Mouse (Mus musculus): Measurements from ENCODE around the gene Spdye4b.
"Not testable (repeated sequence)": the region's sequence is repeated elsewhere in the genome, so short reads cannot be mapped to it uniquely, and the experiment has no call there.

Spdye4b gene

DNA sequence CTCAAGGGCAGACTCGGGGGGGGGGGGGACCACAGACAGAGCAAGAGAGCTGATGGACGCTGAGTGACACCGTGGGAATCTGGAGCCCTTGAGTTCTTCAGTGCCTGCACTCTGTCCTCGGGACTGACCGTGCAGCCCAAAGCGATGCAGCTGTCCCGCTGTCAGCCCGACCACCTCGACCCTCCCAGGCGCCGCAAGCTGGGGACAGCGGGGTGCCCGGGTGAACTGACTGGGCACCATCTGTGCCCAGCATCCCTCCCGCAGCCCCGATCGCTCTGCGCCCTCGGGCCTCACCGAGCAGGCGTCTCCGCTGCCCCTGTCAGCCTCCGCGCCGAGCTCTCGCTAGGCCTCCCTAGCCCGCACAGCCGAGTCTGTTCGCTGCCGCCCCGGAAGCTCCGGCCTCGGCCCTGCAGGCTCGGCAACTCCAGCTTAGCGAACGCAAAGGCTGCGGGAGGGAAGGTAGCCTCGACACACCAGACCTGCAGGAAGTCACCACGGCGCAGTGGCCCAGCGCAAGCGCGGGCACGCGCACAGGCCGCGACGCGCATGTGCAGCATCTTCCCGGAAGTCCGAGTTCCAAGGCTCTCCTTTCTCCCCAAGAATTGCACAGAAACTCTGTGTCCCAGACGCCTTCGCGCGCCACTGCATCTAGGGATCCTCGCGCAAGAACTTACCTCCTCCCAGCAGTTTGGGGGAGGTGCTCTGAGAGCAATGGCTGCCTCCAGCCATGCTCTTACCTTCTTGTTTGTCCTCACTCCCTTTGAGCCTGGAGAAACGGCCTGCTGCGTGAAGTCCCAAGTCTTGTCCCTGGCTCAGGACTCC lies at the start of gene Spdye4b, which contains the start of gene Rbak:
Spdye4b (plus strand) TSS at position 763 of the 822 bp plus-strand sequence.
Rbak (minus strand) TSS at position 521 of the 822 bp plus-strand sequence.
- DNase-seq (ENCODE audit: low spot score): peak; percentile 69

DNA sequence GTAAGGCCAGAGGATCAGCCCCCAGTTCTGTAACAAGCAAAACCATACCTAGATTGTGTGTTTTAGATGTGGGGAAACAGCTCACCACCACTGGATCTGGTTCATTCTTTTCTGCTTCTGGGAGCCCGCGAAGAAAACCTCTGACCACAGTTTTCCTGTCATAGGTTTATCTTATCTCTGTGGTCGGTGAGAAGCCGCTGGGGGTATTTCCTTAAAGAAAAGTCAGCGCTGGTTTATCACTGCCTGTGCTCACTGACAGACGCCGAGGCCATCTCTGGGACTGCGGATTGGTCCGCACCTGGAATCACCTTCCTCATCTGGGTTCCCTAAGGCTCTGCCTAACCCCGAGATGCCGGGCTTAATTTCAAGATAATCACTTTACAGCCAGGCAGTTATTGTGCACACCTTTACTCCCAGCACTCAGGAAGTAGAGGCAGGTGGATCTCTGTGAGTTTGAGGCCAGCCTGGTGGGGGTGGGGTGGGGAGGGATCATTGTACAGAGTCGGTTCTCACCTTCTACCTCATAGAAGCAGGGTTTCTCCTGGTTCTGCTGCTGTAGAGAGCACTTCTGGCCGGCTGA lies 47.8 kb upstream of the Spdye4b start:
- DNase-seq (ENCODE audit: low spot score): no peak

DNA sequence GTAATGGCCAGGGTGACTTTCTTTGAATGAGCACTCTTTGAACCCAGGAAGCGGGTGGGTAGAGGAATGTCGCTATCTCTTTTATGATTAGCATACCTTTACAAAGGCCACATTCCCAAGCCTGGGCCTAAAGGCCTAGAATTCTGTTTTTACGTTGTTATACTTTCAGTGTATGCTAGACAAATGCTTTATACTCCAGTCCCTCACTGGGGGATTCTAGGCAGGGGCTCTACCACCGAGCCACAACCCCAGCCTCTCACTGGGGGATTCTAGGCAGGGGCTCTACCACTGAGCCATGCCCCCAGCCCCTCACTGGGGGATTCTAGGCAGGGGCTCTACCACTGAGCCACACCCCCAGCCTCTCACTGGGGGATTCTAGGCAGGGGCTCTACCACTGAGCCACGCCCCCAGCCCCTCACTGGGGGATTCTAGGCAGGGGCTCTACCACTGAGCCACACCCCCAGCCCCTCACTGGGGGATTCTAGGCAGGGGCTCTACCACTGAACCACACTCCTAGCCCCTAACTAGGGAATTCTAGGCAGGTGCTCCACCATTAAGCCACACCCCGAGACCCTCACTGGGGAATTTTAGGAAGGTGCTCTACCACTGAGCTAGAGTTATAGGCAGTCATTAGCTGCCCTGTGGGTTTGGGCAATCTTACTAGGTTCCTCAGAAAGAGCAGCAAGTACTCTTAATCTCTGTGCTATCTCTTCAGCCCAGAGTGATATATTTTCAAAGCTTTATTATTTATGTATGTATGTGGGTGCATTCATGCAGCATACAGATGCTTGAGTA lies 46.4 kb upstream of the Spdye4b start:
- not testable (repeated sequence) for DNase-seq (ENCODE audit: low spot score)

DNA sequence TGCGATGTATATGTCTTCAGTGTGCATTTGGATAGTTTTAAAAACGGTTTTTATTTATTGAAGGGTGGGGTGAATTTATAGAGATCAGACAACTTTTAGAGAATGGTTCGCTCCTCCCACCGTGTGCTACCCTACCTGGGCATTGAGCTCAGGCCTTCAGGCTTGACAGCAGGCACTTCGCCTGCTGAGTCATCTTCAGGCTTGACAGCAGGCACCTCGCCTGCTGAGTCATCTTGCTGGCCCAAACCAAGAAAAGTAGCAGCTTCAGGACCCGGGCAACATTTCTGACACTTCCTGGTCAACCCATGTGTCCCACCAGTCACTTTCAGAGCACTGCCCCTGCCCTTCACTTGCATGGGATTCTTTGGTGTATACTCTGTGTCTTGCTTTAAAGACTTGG lies 45.8 kb upstream of the Spdye4b start:
- no peak for DNase-seq (ENCODE audit: low spot score)

DNA sequence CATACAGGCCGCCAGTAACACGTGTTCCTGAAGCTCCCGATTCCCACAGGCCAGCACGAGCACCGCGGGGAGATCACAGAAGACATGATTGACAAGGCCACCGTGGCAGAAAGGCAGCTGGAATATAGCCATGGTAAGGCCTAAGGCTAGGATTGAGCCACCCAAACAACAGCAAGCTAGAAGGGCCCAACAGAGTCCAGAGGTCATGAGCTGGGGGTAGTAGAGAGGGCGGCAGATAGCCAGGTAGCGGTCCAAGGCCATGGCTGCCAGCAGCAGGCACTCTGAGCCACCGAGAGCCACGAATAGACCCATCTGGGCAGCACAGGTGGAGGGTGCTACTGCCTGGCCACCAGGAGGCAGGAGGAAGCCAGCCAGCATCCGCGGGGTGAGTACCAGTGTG lies 43.2 kb upstream of the Spdye4b start:
- DNase-seq (ENCODE audit: low spot score): no peak

DNA sequence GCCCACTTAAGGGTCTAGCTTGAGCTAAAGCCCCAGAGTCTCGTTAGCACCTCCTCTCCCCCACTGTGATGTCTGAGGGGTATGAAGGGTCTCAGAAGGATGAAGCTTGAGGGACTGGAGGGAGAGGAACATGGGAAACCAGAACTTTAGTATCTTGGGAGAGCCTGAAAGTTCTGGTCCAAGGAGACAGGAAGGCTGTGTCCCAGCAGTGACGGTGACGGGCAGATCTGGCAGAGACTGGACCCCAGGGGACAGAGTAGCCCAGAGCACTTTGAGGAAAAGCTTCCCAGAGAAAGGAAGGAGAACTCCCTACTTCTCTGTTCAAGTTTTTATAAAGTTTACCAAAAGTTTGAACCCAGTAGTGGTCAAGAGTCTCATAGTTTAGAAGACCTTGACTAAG lies 33.3 kb upstream of the Spdye4b start, which contains the start of gene Olfr718-ps1:
Olfr718-ps1 (minus strand) TSS at position 101 of the 400 bp plus-strand sequence.
- DNase-seq (ENCODE audit: low spot score): no peak

DNA sequence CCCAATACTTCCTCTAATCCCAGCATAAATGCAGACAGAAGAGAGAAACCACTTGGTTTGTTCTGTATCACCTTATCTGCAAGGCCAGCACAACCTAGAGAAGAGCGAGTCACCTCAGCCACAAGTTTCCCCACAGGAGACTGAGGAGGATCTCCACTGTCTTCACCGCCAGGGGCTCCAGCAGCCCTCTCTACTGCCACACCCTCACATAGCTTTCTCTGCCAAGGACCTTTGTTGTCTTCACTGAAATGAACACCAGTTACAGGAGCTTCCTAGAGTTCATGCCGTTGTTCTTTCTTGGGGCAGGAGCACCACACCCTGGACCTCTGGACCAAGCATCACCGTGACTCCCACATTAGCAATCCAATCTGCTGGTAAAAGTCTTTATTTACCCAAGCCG lies 32.2 kb upstream of the Spdye4b start:
- DNase-seq (ENCODE audit: low spot score): no peak

DNA sequence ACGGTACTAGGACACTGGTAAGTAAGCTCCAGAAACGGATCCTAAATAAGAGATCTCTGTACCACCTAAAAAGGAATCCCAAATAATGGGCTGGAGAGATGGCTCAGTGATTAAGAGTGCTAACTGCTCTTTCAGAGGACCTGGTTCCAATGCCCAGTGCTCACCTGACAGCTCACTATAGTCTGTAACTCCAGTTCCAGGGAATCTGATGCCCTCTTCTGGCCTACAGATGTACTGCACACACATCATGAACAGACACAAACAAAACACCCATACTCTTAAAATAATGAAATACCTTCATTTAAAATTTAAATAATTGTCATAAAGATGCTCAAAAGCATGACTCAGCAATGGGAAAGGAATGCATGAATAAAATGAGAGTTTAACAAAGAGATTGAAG lies 31.3 kb upstream of the Spdye4b start:
- no peak for DNase-seq (ENCODE audit: low spot score)

DNA sequence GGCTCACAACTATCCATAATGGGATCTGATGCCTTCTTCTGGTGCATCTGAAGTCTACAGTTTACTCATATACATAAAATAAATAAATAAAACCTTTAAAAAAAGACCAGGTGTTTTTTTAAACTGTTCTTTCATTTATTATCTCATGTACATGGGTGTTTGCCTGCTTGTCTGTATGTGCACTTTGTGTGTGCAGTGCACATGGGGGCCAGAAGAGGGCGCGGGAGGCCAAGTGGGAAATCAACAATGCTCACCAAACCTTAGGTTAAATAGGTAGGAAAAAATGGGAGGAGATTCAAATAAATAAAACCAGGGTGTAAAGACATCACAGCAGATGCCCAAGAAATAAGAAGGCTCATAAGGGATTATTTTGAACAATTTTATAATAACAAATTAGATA lies 30.8 kb upstream of the Spdye4b start:
- DNase-seq (ENCODE audit: low spot score): no peak

DNA sequence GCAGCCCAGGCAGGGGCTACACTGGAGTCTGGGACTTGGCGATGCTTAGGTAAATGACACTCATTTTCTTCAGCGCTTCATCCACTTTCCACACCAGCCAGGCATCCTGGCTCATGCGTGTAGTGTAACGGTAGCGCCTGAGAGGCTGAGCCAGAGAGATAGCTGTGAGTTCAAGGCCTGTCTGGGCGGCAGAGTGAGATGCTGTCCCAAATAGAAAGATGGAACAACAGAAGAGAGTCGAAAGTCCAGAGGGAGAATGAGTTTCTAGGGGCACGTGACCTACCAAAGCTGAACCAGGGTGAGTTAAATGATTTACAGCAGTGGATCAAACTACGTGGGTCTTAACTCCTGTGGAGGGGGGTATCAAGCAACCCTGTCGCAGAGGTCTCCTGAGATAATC lies 27.1 kb upstream of the Spdye4b start:
- DNase-seq (ENCODE audit: low spot score): no peak

DNA sequence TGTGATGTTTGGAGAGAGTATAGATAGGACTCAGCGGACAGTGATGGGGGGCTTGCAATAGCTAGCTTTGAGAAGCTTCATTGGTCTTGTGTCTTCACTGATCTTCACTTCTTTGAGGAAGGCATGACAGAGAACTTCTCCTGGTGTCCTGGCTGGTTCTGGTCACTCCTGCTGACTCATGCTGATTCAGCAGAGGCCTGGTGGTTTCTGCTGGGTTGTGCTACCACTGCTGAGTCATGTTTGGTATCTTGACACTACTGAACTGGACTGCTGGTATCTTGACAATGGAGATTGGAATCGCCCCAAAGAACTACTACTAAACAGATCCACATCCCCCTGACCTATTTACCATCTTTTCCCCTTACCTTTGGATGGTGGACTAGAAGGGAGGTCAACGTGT lies 25.3 kb upstream of the Spdye4b start:
- no peak for DNase-seq (ENCODE audit: low spot score)

DNA sequence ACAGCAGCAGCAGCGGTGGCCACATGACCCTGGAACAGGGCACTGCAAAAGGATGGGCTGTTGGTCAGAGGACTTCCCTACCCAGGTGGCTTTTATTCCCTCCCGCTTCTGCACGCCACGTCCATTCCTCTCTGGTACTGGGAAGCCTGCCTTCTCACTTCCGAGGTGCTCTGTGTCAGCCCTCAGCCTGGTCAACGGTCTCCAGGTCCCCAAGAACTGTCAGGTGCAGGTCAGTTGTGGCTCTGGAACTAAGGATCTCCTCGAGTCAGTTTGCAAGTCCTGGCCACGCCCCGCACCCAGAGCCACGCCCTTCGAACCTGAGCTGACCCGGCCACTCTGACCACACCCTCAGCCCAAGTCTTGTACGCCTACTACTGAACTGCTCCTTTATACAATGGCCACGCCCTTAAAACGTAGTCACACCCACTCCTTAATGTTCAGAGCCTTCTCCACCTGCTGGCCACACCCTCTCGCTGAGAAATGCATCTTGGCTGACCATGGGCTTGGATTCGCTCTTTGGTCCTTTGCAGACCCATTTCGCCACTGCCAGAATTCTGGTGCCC lies 15.2 kb upstream of the Spdye4b start:
- no peak for DNase-seq (ENCODE audit: low spot score)

DNA sequence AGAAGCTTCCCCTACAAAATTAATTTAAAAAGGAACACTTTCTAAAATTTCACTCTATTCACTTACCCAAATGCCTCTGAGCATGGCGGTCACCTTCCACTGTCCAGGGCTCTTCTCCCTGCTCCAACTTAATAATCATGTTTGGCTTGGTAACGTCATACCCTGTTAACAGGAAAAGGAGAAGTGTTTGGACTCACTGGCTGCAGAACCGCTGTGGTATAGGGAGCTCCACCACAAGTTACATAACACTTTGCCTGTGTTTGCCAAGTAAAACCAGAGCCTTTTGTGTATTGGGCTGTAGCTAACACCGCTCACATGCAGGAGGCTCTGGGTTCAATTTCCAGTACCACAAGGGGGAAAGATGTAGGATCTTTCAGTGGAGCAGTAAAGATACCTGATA lies 4.8 kb upstream of the Spdye4b start:
- no peak for DNase-seq (ENCODE audit: low spot score)

DNA sequence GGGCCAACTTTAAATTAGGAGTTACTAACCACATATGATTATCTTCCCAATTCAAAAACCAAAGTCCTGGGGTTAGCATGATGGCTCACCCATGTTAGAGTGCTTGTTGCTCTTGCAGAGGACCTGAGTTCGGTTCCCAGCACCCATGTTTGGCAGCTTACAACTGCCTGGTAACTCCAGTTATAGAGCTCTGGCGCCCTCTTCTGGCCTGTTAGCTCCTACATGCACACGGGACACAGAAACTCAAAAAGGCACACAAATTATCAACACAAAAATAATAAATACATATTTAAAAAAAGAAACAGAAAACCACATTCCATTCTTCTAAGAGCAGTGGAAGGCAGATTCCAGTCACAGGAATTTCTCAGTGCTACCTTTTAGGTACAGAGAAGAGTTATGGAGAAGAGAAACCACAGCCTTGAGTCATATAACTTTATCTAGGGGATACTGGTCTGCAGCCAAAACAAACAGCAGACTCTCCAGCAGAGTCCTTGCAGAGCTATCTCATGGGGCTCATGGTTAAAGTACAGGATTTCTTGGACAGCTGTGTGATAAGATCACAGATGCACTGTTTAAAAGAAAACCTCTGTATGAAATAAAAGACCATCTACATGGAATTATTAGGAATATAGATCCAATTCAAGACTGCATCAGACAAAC lies 3.1 kb upstream of the Spdye4b start:
- no peak for DNase-seq (ENCODE audit: low spot score)

DNA sequence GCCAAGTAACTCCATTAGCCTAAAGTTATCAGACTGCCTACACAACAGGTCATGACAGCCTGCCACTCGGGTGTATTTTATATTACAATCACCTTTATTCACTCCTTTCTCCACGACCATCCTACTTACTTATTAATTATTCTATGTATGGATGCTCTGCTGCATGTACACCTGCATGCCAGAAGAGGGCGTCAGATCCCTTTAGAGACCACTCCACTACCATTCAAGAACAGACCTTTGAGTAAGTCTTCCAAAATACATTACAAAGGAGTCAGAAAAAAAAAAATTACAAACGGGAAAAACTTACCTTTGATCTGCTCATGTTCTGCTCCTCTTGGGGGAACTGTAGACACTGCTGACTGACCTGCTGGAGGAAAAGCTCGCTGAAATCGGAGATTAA lies 1.6 kb upstream of the Spdye4b start:
- DNase-seq (ENCODE audit: low spot score): no peak

DNA sequence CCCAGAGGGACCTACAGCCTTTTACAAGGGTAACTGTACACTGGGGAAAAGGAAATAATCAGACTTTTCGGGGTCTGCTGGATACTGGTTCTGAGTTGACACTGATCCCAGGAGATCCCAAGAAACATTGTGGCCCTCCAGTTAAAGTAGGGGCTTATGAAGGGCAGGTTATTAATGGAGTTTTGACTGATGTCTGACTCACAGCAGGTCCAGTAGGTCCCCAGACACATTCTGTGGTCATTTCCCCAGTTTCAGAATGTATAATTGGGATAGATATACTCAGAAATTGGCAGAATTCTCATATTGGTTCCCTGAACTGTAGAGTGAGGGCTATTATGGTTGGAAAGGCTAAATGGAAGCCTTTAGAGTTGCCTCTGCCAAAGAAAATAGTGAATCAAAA lies 7.2 kb downstream of the Spdye4b start:
- not testable (repeated sequence) for DNase-seq (ENCODE audit: low spot score)

DNA sequence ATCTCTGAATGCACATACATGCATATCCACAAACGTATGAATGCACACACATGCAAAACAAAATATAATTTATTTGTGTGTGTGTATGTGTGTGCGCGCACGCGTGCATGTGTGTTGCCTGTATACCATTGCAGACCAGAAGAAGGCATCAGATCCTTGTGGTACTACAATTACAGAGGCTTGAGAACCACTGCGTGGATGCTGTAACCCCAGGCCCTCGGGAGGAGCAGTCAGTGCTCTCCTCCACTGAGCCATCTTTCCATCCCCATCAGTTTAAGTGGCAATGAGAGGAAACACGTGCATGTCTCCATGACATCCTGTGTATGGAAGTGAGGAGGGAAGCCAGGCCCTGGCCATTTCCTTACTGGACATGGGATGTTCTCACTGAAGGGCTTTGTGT lies 12.0 kb downstream of the Spdye4b start:
- no peak for DNase-seq (ENCODE audit: low spot score)

DNA sequence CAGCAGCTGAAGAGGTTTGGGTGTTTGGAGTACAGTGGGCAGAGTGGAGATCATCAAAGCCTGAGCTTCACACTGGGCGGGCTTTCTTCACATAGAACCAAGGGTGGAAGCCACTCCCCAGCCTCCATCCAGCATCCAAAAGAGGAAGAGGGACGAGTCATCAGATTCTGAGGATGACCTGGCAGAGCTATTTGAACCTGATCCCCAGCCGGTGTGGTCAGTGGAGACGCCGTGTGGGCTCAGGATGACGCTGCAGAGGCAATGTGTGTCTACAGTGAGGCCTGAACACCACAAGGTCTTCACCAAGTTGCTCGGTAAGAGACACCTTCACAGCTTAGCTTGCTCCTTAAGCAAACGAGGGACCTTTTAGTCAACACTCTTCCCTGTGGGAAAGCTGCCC lies 13.9 kb downstream of the Spdye4b start:
- DNase-seq (ENCODE audit: low spot score): not testable (repeated sequence)

DNA sequence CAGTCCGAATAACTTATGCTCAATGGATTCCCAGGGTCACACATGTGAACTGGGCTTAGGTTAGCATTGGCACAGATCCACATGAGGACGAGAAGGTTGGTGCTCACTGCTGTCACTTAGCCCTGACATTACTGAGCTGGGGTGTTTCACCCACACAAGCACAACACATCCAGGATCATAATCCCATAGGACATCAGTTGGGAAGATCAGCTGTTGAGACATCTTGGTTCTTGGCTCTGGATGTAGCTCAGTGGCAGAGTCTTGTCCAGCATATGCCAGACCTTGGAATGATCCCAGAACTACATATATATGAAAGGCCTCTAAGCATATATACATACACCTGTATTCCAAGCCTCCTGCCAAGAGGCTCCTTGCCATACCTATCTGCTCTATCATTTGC lies 14.3 kb downstream of the Spdye4b start:
- no peak for DNase-seq (ENCODE audit: low spot score)

DNA sequence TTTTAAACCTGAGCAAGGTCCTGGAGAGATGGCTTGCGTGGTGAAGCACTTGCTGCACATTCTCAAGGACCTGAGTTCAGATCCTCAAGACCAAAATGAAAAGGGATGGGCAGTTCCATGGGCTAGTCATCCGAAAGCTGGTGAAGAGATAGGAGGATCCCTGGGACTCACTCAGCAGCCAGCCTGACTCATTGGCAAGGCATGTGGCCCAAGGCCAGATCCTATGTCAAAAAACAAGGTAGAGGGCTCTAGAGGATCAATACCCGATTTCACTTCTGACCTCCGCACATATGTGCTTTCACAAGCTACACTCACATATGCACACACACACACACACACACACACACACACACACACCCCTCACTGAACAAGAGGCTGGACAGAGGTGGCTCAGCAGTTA lies 15.7 kb downstream of the Spdye4b start:
- DNase-seq (ENCODE audit: low spot score): no peak

DNA sequence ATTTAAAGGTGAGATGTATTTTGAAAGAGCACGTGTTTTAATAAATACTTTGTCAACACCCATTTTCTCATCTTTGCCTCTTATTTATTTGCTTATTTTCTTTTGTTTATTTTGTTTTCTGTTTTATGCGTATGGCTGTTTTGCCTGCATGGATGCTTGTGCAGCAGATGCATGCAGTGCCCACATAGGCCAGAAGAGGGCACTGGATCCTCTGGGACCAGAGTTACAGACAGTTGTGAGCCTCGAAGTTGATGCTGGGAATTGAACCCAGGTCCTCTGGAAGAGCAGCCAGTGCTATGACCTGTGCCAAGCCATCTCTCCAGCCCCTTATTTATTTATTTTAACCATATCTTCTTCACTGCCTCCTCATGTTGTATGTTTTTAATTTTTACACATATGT lies 24.2 kb downstream of the Spdye4b start:
- DNase-seq (ENCODE audit: low spot score): no peak

DNA sequence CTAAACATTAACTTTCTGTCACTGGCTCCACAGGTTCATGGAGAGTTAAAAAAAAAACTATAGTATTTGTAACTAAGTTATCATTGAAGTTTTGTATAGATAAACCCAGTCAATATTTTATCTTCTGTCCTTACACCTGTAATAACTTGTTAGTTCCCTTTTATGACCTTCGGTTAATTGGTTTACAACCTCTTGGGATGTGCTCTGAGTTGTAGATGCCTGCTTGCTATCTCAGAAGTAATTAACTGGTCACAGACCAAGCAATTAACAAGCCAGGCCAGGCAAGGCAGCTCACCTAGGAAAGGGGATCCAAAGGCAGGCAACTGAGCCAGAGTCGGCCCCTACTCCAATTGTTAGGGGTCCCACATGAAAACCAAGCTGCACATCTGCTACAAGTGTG lies 33.0 kb downstream of the Spdye4b start:
- DNase-seq (ENCODE audit: low spot score): no peak

Data from ovary, postnatal 10 days (tissue).